In genomic region chr1:27745200-27745599, GRCm38 (mm10) we compare ENCODE assay signal across 19 mouse cellular contexts.
DNase-seq lines count a peak whose midpoint lies in the region.
"Had no signal": no experiment of that assay in that cellular context is flagged by ENCODE, and none has a peak within 500 bp of the region (broad histone marks: within the 10 kb centered on the region; RNA-seq: fewer than 3 reads in every experiment).

No protein-coding gene starts in this region.

- peak; percentile 28 for DNase-seq in heart, adult 11 months
- no peak for DNase-seq in heart, postnatal 10 days
- DNase-seq in brain, adult 2 months (ENCODE audit: low read depth, low spot score) = peak; percentile 94
- DNase-seq in cerebellum, adult 11-12 months = peak; percentile 82
- DNase-seq in cerebellum, postnatal 14 days = peak; percentile 75 to 87
- DNase-seq in embryonic facial prominence, embryonic 10.5 days (ENCODE audit: low spot score) = no peak
- DNase-seq in thymus, postnatal 0 days (ENCODE audit: low spot score) = no peak
- DNase-seq: heart, postnatal 14 days; lung, adult 18-20 months; lung, postnatal 14 days; right cerebral cortex, postnatal 14 days; spleen, adult 18-20 months had no signal

- no peak overlapping the region for H3K4me3 ChIP-seq in embryonic facial prominence, embryonic 10.5 days
- H3K4me3 ChIP-seq: forebrain, embryonic 13.5 days; hindbrain, embryonic 12.5 days; kidney, embryonic 15.5 days; left cerebral cortex, adult 2 months; midbrain, embryonic 15.5 days; neural tube, embryonic 15.5 days had no signal

- 96% methylated on average over 2 of the region's 2 CpGs for WGBS in embryonic facial prominence, embryonic 10.5 days

- H3K27ac ChIP-seq in embryonic facial prominence, embryonic 10.5 days (replicated peaks) = no peak overlapping the region
- H3K27ac ChIP-seq: forebrain, embryonic 13.5 days; hindbrain, embryonic 12.5 days; kidney, embryonic 15.5 days; left cerebral cortex, adult 2 months; midbrain, embryonic 15.5 days; neural tube, embryonic 15.5 days had no signal

- no peaks in the 10 kb centered on the region for H3K4me1 ChIP-seq in embryonic facial prominence, embryonic 10.5 days
- H3K4me1 ChIP-seq: forebrain, embryonic 13.5 days; hindbrain, embryonic 12.5 days; kidney, embryonic 15.5 days; midbrain, embryonic 15.5 days; neural tube, embryonic 15.5 days had no signal

- H3K36me3 ChIP-seq in embryonic facial prominence, embryonic 10.5 days (replicated peaks) = no peaks in the 10 kb centered on the region
- H3K36me3 ChIP-seq: hindbrain, embryonic 12.5 days; kidney, embryonic 15.5 days; midbrain, embryonic 15.5 days; neural tube, embryonic 15.5 days had no signal

- H3K9me3 ChIP-seq in embryonic facial prominence, embryonic 10.5 days = no peaks in the 10 kb centered on the region
- H3K9me3 ChIP-seq: forebrain, embryonic 13.5 days; hindbrain, embryonic 12.5 days; kidney, embryonic 15.5 days; midbrain, embryonic 15.5 days; neural tube, embryonic 15.5 days had no signal

- intact Hi-C loops in heart, postnatal 10 days (cut with DNase I) = no loop called here

- no peaks in the 10 kb centered on the region for H3K27me3 ChIP-seq in embryonic facial prominence, embryonic 10.5 days (replicated peaks; ENCODE audit: low read depth, poor library complexity, severe bottlenecking)
- H3K27me3 ChIP-seq: CH12.LX; forebrain, embryonic 13.5 days; hindbrain, embryonic 12.5 days; kidney, embryonic 15.5 days; midbrain, embryonic 15.5 days; neural tube, embryonic 15.5 days had no signal

Comparison
In these comparisons a context has a peak if more than half of its experiments do, and no peak if none do; other contexts are left out.
1. DNase-seq: peak in heart, adult 11 months (single experiment), brain, adult 2 months (single experiment), cerebellum, adult 11-12 months (single experiment) and cerebellum, postnatal 14 days (2 of 2); none in heart, postnatal 10 days (0 of 2), embryonic facial prominence, embryonic 10.5 days (single experiment) and thymus, postnatal 0 days (single experiment).